Mouse (Mus musculus) bone marrow, adult 2 months (tissue): ENCODE measurements around the gene Nudt16. TPM values are rescaled to one million over a fixed set of nuclear protein-coding genes. Genes with fewer than 3 reads are reported as not detected.
"Not testable (repeated sequence)": the region's sequence is repeated elsewhere in the genome, so short reads cannot be mapped to it uniquely, and the experiment has no call there.

ENCODE experiments used
- H3K27ac ChIP-seq: fragments of 200-500 bp; 2 replicates; pipeline ENCODE4 v1.5.1; 2012; ENCODE audit warnings: low read depth, mild to moderate bottlenecking, control low read depth, inconsistent platforms, low read length; ENCODE audit not compliant: control insufficient read depth, poor library complexity, insufficient read depth
- H3K4me1 ChIP-seq: fragments of 200-500 bp; 2 replicates; pipeline ENCODE4 v1.6.1; 2011; ENCODE audit warnings: low read length; ENCODE audit not compliant: control insufficient read depth, insufficient read depth
- H3K4me3 ChIP-seq: fragments of 200-500 bp; replicated peaks from 2 replicates; pipeline ENCODE3; 2011; ENCODE audit warnings: mild to moderate bottlenecking, low read depth, low read length, control low read depth; ENCODE audit not compliant: control insufficient read depth
- CTCF ChIP-seq: fragments of 200-500 bp; IDR thresholded peaks from 2 replicates; pipeline ENCODE4 v1.5.1; 2011; ENCODE audit warnings: low read length, control low read depth; ENCODE audit not compliant: control insufficient read depth, insufficient read depth
- POLR2A ChIP-seq: fragments of 200-500 bp; IDR thresholded peaks from 2 replicates; pipeline ENCODE4 v1.6.1; 2011; ENCODE audit warnings: low read depth, mild to moderate bottlenecking, control low read depth, low read length, borderline replicate concordance; ENCODE audit not compliant: control insufficient read depth
- WGBS: fragments of 180-500 bp; shearing (Covaris S2); methylation state at CpG from one replicate; pipeline ENCODE4 v1.1.7; 2018; 5-methylcytosine and 5-hydroxymethylcytosine counted together
- polyA plus RNA-seq: library from polyadenylated mRNA; stranded (reverse); fragments of >200 nt; gene quantifications from 2 replicates; pipeline ENCODE4 v1.2.4, GENCODE M21; 2011; ENCODE audit warnings: low replicate concordance; ENCODE audit not compliant: missing spikeins, insufficient read depth, insufficient read length

The Nudt16 gene
- polyA plus RNA-seq, result 3.9 and 4.5 TPM in 2 replicates

- Histone ChIP-seq H3K27ac (peak within 1 kb of the TSS; percentile 86), H3K4me1 (no peaks in the 10 kb centered on the region)
- WGBS, result under 1% methylated on average over 60 of the region's 60 CpGs
Measured at GRCm38 (mm10) chr9:105131253-105132001, at the start of gene Nudt16. TSS of gene Nudt16 (minus strand) at chr9:105131824.

GRCm38 (mm10) chr9:105144992-105145391 lies 13.4 kb upstream of the Nudt16 start, which contains the start of gene 1700080E11Rik:
TSS of gene 1700080E11Rik (minus strand) at chr9:105145092.
- 76% methylated on average over 6 of the region's 6 CpGs for WGBS
- Histone ChIP-seq H3K4me3 (no peak within 1 kb of the TSS), H3K4me1 (no peaks in the 10 kb centered on the region), H3K27ac (no peak within 1 kb of the TSS)
- TF ChIP-seq POLR2A (no peak), CTCF (no peak)

More at GRCm38 (mm10) chr9:105131253-105132001, at the start of gene Nudt16:
- H3K4me3 ChIP-seq, result peak within 1 kb of the TSS; percentile 91
- TF ChIP-seq POLR2A (peak; percentile 90; the same call in 1 of the 2 replicates), CTCF (no peak; the same call in 1 of the 2 replicates)

- Histone ChIP-seq H3K4me3 (no peak overlapping the region), H3K4me1 (no peaks in the 10 kb centered on the region), H3K27ac (no peak overlapping the region)
- 40% methylated on average over 6 of the region's 6 CpGs for WGBS
- TF ChIP-seq POLR2A (no peak), CTCF (no peak)
Measured at GRCm38 (mm10) chr9:105139204-105139603, 7.6 kb upstream of the Nudt16 start.

- no peak overlapping the region for H3K4me3 ChIP-seq
- TF ChIP-seq CTCF (no peak), POLR2A (no peak)
- no peak overlapping the region for H3K27ac ChIP-seq
- H3K4me1 ChIP-seq, result no peaks in the 10 kb centered on the region
- 56% methylated on average over 1 of the region's 1 CpGs for WGBS
Measured at GRCm38 (mm10) chr9:105136404-105136803, 4.8 kb upstream of the Nudt16 start.

DNA sequence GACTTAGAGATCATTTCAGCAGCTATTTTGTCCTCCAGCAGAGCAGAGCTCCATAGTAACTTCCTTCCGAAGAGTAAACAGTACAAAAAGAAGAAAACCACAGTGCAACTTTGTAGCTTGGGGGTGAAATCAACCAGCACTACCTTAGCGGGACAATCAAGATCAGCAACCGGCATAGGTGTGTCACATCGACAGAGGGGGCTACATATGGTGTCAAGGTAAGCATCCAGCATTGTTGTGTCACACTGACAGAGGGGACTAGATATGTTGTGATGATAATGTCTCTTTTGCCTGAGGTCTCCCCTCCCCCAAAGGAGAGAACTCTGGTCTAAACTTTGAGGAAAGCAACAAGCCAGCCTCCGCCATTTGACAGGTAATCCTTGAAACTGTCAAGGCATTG lies 2.9 kb upstream of the Nudt16 start:
- H3K4me1 ChIP-seq, result no peaks in the 10 kb centered on the region
- no peak for TF ChIP-seq CTCF
- no peak for TF ChIP-seq POLR2A
- no peak overlapping the region for H3K27ac ChIP-seq
- WGBS, result 41% methylated on average over 5 of the region's 5 CpGs
- no peak overlapping the region for H3K4me3 ChIP-seq

DNA sequence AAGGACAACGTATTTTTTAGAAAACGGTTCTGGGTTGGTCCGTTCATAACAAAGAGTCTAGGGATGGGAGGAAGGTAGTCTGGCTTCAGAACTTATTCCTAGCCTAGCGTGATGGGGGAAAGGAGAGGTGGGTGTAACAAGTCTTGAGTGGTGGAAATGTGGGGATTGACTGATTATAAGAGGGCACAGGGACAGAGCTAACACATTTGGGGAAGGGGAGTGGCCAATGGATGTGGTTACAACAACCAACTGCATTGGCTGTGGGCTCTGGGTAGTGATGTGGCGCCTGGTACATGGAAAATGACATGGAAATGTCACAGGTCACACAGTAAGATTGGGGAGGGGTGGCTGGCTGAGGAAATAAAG lies 361 bp upstream of the Nudt16 start:
- Histone ChIP-seq H3K27ac (0 out of 2 replicates have a peak overlapping the region, but pooled peaks have one; percentile 19), H3K4me1 (no peaks in the 10 kb centered on the region), H3K4me3 (no peak overlapping the region)
- 23% methylated on average over 5 of the region's 5 CpGs for WGBS
- no peak for TF ChIP-seq POLR2A

DNA sequence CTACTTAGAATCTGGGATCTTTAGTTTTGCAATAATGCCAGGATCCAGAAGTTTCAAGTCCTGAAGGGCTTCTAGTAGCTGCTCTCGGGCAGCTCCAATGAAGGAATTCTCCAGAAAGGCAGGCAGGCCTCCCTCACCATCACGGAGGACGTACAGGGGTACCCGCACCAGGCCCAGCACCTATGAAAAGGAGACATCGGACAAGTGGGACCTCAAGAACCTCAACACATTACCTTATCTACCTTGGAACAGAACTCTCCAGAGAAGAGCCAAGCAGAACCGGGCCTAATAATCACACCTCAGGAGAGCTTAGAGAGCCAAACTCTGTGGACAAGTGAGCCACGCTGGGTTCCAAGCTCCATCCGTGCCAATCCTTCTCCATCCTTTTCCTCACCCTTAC lies 1.3 kb downstream of the Nudt16 start:
- WGBS, result 89% methylated on average over 8 of the region's 8 CpGs
- Histone ChIP-seq H3K4me1 (no peaks in the 10 kb centered on the region), H3K27ac (no peak overlapping the region), H3K4me3 (no peak overlapping the region)
- no peak for TF ChIP-seq CTCF
- no peak for TF ChIP-seq POLR2A

GRCm38 (mm10) chr9:105125206-105125605 lies 6.4 kb downstream of the Nudt16 start:
- H3K4me1 ChIP-seq, H3K27ac ChIP-seq, H3K4me3 ChIP-seq: not testable (repeated sequence)
- WGBS, result 91% methylated on average over 3 of the region's 3 CpGs

DNA sequence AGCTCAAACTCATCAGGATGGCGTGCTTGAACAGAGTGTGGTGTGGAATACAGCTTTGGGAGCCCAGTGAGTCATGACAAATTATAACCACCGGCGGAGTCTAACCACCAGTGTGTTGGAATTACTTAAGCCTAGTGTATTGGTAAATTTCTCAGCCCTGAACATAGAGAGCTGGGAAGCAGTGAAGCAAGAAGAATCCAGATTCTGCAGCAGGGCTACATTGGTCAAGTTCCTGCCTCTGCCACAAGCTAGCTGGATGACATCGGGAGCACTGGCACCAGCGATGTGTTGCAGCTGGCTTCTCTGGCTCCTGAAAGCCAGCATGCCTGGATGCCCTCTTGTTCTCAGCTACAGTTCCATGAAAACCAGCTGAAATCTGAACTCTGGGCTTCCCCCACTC lies 27.7 kb downstream of the Nudt16 start:
- no peak for TF ChIP-seq CTCF
- no peak for TF ChIP-seq POLR2A
- no peak overlapping the region for H3K27ac ChIP-seq
- no peaks in the 10 kb centered on the region for H3K4me1 ChIP-seq
- WGBS, result 83% methylated on average over 5 of the region's 5 CpGs
- H3K4me3 ChIP-seq, result no peak overlapping the region
